Mouse (Mus musculus) gonadal fat pad, adult 2 months (tissue): ENCODE data around the gene Morf4l1. TPM values are rescaled to one million over a fixed set of nuclear protein-coding genes. Genes with fewer than 3 reads are reported as not detected.
"Not testable (repeated sequence)": the region's sequence is repeated elsewhere in the genome, so short reads cannot be mapped to it uniquely, and the experiment has no call there.

ENCODE experiments used
- DNase-seq: peaks from one replicate; pipeline ENCODE4 v3.0.0-alpha.2; 2012; ENCODE audit warnings: low read depth
- polyA plus RNA-seq: library from polyadenylated mRNA; depleted of rRNA; stranded (reverse); fragments of >200 nt; gene quantifications from 2 replicates; pipeline ENCODE4 v1.2.3, GENCODE M21; 2012

The Morf4l1 gene
- polyA plus RNA-seq, 1 experiment = 156 TPM

DNA sequence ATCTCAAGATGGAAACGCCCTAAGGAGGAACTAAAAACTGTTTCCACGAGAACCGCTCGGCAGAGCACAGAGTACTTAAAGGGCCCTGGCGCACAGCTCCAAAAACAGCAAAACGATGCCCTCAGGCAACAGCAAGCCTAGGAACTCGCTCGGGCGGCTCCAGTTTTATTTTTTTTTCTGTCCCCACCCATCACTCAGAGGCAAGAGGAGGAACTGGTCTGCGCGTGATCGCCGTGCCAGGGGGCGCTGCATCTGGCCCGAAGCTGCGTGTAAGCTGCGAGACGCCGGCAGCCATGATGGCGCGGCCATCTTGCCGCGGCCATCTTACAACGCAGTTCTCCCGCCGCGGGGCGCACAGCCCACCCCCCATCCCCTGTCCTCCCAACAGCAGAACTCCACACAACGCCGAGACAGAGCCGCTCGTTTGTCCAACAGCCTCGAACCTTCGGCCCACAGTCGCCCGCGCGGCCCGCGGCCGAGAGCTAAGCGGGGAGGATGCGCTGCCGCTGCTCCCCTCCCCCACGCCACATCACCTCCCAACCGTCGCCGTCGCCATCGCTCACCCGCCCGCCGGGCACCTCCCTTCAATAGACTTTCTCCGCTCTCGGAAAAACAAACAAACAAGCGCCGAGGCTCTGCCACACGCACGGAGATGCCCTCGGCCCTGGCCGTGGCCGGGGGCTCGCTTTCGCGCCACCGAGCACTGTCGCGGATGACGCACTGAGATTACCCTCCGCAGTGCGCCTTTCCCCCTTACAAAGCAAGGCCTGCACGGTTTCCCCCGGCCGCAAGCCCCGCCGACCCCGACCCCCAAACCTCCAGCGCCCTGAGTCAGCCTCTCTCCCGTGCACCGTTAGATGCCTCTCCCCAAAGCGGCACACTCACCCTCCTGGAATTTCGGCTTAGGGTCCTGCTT, 665 bp downstream of the Morf4l1 start:
- DNase-seq = peak; percentile 75

DNA sequence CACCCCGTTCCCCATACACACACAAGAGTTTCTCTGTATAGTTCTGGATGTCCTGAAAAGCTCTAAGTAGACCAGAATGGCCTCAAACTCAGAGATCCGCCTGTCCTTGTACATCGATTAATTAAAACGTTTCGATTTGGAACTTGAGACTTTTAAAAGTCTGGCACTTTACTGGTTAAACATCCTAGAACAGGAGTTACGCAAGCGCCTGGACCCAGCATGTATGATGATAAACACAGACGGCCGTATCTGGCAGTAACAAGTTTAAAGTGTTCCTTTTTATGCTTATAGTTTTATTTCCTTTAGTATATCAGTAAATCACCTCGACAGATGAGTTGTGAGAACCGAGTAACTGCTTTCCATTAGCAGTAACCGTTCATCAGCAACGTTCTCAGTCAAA, 1.4 kb downstream of the Morf4l1 start:
- no peak for DNase-seq

DNA sequence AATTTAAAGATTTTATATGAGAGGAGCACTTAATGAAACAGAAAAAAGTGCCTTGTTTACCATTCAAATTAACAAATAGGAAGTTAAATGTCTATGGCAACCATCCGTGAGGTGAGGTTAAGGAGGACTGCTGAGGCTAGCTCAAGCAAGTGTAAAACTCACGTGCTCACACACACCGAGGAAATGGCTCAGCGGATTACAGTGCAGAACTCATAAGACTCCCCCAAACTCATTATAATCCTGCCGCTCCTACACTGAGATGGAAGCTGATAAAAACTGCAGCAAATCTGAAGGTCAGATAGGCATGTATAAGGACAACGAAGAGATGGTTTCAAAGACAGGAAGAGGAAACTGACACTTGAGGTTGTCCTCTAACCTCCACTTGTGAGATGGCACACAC, 5.2 kb downstream of the Morf4l1 start:
- DNase-seq = no peak

DNA sequence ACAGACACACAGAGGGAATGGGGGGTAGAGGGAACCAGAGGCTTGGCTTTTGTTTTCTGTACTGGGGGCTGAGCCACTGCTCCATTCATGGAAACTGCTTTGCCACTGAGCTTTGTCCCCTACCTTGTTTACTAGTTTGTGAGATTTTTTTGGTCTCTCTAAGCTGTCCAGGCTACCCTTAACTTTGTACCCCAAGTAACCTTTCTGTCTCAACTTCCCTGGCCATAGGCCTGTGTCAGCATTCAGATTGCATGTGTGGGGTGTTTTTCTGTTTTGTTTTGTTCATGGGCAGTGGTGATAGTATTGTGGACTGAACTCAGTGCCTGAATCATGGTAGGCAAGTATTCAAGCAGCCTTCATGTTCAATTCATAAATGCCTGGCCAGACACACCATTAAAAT, 6.3 kb downstream of the Morf4l1 start:
- DNase-seq = no peak

DNA sequence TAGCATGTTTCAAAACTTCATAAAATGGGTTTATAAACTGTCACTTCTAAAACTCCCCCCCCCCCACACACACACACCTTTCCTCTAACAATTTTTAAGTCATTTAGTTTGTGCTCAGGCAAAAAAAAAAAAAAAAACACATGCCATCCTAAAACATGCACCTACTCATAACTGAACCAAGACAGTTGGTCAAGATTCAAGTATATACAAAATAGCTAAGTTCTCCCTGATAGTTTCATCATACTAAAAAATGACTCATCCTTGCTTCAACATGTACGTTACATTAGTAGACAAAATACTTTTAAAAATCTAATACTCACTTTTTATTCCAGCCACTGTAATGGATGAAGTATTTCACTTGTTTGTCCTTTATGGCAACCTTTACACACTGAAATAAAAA, 7.7 kb downstream of the Morf4l1 start:
- no peak for DNase-seq

DNA sequence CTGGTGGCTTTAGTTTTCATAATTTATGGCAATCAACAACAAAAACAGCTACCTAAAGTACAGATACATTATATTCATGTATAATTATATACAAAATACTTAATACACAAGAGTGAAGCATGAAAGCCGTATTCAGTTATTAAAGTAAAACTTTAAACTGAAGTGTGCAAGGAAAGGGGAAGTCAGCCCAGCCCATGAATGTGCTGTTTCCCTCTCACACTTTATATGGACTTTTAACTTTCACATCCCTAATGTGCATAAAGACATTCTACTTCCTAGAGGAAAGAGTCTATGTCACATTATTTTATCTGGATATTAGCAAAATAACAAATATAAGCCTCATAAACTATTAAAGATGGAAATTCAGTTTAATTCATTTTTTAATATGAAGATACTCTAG, 9.1 kb downstream of the Morf4l1 start:
- DNase-seq = no peak

DNA sequence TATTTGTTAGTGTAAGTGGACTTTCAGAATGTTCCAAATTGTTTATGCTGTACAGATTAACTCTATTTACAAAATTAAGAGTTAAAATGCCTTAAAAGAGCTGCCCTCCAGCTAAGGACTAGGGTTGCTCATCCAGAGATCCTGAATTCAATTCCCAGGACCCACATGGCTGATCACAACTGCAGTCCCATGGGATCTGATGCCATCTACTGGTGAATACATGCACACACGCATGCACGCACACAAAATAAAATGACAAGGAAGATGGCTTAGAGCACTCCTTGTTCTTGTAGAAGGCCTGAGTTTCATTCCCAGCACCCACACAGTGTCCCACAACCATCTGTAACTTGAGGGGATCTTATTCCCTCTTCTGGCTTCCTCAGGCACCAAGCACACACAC, 13.8 kb downstream of the Morf4l1 start:
- DNase-seq = no peak

DNA sequence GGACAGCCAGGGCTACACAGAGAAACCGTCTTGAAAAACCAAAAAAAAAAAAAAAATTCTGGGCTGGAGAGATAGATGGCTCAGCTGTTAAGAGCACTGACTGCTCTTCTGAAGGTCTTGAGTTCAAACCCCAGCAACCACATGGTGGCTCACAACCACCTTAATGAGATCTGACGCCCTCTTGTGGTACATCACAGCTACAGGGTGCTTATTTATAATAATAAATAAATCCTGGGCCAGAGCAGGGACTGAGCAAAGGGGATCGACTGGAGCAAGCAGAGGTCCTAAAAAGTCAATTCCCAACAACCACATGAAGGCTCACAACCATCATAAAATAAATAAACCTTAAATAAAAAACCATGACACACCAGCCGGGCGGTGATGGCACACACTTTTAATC, 15.6 kb downstream of the Morf4l1 start:
- DNase-seq = no peak

DNA sequence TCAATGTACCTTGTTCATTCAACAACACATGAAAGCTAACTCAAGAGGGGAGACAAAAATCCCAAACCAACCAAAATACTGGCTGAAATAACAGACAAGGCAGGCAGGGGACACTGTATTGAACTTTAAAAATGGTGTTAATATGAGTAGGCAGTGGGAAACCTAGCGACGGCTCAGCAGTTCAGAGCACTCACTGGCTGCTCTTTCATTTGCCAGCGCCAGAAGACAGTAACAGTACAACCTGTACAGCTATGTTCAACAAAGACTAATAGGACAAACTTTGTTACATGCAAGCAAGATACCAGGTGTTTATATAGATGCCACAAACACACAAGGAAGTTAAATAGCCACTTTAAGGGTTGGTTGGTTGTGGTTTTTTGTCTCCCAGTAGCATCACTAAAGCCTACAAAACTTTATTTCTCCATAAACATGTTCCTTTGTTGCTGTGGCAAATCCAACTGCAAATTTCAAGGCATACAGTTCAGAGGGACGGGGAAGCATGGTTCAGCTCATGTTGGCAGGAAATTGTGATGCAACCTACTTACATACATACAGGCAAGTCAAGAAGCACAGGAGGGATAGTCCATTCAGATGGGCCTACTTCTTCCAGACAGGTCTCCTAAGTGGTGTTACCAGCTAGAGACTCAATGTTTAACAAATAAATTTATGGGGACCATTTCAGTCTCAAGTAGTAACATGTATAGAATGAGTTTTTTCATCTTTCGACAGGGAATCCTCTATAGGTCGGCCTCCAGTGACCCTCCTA, 25.1 kb downstream of the Morf4l1 start:
- DNase-seq = no peak

DNA sequence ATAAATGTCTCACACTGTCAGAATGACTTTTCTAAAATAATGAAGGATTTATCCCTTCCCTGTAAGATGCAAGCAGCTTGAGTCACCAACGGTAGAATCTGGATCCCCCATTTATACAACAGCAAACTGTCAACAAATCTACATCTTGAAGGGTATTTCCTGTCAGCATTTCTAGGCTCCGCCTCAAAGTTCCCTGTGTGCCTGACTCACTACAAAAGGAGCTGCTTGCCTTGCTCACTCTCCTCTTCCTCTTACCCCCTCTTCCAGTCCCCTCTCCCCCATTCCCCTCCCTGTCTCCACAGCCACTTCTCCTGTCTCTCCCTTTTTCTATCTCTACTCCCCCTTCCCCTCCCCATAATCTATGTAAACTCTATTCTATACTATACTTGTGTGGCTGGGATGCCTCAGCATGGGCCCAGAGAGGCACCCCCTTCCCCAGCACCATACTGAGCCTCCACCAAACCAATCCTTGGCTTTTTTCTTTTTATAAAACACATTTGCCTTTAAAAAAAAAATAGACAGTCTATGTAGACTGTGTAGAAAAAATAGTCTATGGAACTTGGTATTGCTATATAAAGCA, 26.6 kb downstream of the Morf4l1 start:
- no peak for DNase-seq

DNA sequence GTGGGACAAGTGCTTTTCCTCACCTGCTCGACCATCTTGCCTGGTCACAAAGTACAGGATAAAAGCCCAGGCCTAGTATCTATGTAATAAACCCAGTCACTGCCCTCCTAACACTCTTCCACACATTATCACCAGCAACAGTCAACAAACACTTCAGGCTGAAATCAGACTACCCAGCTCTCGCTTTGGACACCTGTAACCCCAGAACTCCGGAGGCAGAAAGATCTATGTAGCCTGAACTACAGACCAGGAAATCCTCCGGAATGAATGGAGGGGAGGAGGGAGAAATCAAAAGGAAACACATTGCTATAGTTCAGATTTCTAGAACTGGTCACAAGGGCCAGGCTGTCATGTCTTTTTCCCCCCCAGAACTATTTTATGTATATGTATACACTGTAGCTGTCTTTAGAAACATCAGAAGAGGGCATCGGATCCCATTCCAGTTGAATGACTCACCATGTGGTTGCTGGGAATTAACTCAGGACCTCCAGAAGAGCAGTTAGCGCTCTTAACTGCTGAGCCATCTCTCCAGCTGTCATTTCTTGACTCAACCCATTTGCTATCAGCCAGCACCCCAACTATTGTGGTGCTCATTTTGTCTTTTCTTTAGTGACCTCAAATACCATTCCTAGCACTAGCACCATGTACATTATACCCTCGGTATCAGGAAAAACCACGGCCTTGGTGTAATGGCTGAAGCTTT, 29.7 kb downstream of the Morf4l1 start:
- no peak for DNase-seq

DNA sequence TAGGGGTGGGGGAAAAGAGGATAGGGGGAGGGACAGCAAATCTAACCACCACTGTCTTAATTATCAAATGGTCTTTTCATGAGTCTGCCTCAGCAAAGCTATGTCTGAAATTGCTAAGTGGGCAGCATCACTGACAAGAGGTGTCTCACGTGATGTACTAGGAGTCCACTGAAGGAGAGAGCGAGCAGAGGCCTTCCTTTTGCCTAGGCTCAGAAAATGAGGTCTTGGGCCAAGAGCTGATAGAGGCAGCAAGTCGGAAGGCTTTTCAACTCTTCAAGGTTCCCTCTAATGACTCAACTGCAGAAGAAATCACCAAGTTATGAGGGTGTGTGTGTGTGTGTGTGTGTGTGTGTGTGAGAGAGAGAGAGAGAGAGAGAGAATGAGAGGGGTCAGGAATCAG, 30.4 kb downstream of the Morf4l1 start:
- DNase-seq = no peak

DNA sequence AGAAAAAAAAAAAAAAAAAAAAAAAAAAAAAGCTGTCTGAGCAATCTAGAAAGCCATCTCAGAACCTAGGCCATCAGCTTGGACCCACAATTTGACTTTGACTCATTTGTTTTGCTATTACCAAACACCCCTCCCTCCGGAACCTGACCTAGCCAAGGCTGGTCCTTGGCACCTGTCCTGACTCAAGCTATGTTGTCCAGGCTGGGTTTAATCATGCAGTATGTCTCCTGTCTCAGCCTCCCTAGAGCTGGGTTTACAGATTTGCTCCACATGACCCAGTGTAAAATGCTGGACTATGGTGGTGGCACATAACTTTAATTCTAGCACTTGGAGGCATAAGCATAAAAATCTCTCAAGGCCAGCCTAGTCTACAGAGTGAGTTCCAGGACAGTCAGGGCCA, 31.6 kb downstream of the Morf4l1 start:
- DNase-seq = no peak

DNA sequence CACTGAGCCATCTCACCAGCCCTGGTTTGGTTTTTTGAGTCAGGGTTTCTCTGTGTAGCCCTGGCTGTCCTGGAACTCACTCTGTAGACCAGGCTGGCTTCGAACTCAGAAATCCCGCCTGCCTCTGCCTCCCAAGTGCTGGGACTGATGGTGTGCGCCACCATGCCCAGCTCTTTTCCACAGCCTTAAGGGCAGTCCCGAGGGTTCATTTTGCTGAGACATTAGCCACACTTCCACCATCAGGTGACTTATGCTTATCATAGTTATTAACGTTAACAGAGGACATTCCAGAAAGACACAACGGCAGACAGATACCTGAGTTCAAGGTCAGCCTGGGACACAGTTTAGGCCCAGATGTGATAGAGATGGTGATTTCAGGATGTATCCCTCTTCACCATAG, 32.6 kb downstream of the Morf4l1 start:
- DNase-seq = not testable (repeated sequence)

DNA sequence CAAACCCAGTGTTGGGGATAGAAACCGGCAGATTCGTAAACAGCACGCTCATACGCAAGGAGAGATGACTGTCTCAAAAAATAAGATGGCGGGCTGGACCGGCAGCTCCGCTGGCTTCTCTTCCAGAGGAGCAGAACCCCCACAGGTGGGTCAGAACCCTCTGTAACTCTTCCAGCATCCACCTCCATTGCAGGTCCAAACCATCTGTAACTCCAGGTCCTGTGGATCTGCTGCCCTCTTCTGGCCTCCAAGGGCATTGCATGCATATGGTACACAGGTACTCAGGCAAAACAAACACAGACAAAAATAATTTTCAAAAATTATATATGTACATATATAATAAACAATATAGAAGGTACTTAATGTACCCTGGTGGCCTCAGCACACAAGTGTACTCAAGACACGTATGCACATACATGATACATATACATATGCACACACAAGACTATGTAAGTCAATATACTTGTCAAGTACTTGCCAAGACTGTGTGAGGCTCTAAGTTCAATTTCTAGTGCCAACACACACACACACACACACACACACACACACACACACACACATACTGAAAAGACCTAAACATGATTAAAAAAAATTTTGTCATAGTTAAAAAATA, 37.6 kb downstream of the Morf4l1 start:
- DNase-seq = no peak

DNA sequence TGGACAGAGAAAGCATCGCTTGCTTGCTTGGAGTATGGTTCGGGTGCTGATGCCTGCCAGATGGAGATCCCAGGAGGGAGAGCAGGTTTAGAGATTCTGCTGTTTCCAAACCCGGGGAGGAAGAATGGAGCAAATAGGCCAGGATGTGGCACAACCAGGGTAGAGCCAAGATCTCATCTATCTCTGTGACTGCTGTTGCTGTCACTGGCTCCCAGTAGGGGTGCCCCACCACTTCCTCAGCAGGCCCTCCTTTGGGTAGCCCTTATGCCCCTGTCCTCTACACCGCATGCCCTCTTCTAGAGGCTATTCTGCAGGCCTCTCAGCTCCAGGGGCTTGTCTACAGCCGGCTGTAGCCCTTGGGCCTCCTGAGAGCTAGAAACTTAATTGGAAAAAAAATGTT, 38.4 kb downstream of the Morf4l1 start:
- no peak for DNase-seq

DNA sequence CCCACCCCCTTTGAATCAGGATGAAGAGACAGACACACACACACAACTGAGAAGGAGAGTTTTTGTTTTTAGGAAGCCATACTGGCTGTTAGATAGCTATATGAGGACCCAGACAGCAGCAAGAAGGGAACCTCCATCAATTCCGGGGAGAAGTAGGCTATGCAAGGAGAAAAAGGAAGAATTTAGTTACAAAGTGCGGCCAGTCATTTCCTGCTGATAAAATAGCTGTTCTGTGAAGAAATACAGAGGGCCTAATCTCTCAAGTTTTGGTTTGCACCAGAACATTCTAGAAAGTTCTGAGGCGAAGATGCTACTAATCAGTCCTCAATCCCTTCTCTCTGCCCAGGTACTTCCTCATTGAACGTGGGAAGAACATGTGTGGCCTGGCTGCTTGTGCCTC, 39.2 kb downstream of the Morf4l1 start:
- DNase-seq = no peak

DNA sequence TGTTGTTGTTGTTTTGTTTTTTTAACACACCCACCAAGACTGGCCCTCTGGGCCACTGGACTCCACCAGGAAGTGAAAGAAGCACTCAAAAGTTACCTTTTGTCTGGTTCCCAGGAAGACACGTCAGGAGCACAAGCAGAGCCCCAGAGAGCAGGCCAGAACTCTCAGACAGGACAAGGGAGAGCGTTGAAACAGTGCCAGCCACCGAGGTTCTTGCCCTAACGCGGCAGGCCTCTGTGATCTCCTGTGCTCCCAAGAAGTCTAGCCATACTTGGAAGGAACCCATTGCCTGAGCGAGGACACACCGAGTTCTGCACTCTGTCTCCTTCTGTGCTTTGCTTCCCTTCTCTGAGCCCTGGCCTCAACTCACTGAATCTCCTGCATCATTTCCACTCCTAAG, 44.4 kb downstream of the Morf4l1 start:
- no peak for DNase-seq

DNA sequence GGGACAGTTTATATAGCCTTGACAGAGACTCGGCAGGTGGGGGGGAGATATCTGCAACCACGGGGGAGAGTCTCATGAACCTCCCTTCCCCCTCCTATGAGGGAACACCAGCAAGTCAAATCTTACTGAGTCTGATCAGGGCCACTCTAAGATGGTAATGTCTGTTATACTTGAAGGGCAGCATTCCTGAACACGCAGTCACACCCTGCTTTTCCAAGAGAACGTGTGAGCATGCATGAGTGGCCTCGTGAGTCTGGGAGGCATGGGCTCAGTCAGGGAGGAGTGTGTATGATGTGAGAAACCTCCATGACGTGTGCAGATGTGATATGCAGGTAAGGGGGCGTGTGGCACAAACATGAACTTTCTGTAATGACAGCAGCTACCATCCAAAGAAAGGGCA, 45.1 kb downstream of the Morf4l1 start:
- DNase-seq = no peak

DNA sequence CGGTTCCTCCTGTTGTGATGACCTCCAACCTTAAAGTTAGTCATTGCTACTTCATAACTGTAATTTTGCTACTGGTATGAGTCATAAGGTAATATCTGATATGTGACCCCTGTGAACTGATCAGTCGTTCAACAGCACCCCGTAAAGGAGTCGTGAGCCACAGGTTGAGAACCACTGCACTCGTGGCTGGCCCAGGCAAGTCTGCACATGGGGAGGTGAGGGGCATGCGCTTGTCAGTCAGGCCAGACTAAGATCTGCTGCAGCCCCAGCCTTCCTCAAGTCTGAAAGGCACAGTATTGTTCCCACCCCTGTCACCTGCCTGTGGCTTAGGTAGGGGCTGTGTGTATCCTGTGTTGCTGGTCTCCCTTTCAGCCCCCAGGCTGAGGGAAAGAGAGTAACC, 45.8 kb downstream of the Morf4l1 start:
- no peak for DNase-seq

DNA sequence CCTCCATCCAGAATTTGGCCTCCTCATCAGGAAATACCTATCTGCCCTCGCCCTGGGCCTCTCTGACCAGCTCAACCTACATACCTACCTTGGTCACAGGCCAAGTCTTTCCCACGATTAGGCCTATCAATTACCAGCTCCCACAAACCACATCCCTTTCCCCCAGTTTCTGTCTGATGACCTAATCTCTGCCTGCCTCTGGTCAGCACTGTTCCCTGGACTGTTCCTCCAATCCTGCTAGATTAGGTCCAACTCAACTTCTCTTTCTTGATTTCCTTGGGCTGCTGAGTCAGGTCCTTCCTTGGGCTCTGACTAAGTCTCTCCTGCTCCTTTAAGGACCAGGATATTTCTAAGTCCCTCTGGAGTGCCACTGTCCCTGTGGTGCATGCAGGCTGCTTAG, 47.2 kb downstream of the Morf4l1 start:
- DNase-seq = no peak

DNA sequence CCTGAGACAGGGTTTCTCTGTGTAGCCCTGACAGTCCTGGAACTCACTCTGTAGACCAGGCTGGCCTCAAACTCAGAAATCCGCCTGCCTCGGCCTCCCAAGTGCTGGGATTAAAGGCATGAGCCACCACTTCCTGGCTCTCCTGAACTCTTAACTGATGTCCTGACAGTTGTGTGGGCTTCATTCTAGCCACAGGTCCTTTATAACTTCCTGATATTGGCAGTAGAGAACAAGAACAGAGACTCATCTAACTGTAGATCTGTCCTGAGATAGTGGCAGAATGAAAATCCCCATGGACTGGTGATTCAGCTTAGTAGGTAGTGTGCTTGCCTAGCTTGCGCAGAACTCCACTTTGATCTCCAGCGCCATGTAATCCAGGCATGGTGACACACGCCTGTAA, 53.6 kb downstream of the Morf4l1 start:
- DNase-seq = not testable (repeated sequence)
